Mouse (Mus musculus): Measurements from ENCODE around the gene Ehf. TPM values are rescaled to one million over a fixed set of nuclear protein-coding genes. Genes with fewer than 3 reads are reported as not detected.

Gene Ehf
- under 1 TPM; 0.36 to 0.48 TPM for total RNA-seq (2021)
- long read RNA-seq, experiment 1 = 0 reads
- long read RNA-seq, experiment 2, full-length matches to known transcripts = 1 of 1 reads
- long read RNA-seq, experiment 2, partial matches to known transcripts = 0 of 1 reads
- long read RNA-seq, experiment 2, other reads (novel, unspliced or antisense) = 0 of 1 reads

- DNase-seq = no peak
Observed at GRCm38 (mm10) chr2:103303132-103303531, at the start of gene Ehf. Gene Ehf (minus strand): TSS chr2:103303278.

- peak; percentile 60 for DNase-seq
Observed at GRCm38 (mm10) chr2:103347417-103347891, 44.4 kb upstream of the Ehf start.

DNA sequence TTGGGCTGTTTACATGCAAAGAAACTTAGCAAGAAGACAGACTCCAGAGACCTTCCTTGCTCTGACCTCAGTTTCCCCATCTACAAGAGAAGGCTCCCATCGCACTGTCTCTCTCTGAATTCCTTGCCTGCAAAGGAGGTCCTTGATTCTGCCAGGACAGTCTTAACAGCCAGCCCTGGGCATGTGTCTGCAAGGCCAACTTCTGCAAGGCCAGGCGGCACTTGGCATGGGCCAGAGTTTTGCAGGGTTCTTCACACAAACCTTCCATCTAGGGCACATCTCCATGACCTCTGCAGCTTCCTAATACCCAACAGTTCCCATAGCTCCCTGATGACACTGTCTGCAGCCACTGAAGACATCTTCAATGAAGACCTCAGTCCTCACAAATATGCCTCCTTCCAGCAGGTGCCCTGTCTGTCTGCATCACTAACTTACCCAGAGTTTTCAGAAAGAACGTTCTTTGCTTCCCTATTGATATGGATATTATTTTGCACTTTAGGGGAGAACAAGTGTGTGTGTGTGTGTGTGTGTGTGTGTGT lies 43.7 kb upstream of the Ehf start:
- peak; percentile 47 for DNase-seq

DNA sequence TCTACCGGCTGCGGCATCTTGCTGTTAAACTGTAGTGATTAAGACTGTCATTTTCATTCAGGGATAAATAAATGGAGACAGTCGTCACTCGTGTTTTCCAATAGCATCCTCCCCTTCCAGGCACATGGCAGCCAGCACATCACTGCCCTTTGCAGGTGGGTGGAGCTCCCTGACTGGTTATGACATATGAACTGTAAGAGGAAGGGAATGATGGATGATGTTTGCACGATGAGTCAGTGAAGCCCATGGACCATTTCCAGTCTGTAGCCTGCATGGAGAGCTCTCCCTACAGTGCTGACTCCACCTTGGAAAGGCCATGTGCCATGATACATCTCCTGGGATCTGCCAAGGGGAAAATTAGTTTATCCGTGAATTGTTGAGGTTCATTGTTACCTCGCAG lies 40.5 kb upstream of the Ehf start:
- peak; percentile 54 for DNase-seq

- DNase-seq = no peak
Observed at GRCm38 (mm10) chr2:103342123-103342522, 39.0 kb upstream of the Ehf start.

DNA sequence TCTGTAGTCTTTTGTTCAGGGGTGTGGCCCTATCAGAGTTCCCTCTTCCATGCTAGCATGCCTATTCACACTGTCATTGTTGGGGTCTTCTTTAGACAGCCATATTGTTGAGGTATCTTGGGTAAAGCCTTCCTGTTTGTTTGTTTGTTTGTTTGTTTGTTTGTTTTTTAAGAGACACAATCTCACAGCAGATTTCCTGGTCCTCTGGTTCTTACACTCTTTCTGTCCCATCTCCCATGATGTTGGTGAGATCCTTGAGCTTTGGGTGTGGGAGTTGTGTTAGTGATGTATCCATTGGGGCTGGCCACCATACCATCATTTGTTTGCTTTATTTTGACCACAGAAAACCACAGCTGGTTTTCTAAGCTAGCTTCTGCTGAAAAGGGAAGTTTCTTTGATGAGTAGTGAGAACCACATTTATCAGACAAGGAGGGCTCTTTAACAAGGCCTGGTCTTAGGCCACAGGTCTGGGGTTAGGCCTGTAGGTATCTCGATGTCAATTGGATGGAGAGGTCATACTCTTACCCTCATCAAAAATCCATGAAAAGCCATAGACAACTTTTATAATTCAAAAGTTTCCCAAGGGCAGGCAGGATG lies 38.4 kb upstream of the Ehf start:
- no peak for DNase-seq

DNA sequence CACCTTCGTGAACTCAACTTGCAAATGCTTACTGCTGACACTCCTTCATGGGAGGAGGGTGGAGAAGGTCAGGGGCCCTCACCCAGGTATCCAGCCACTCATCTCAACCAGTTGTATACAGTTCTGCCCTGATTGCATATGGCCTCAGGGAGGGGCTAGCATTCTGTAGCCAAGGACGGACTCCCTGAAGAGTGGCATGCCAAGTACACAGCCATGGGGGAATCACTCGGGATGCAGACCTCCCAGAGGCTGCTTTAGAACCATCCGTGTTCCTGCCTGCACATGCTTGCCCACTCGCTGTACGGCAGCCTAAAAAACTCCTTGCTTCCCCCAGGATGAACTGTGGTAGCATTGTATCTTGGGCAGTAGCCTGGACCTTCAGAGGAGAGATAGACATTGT lies 35.6 kb upstream of the Ehf start:
- no peak for DNase-seq

- no peak for DNase-seq
Observed at GRCm38 (mm10) chr2:103337370-103337769, 34.3 kb upstream of the Ehf start.

GRCm38 (mm10) chr2:103336621-103337020 lies 33.5 kb upstream of the Ehf start:
- DNase-seq = no peak

DNA sequence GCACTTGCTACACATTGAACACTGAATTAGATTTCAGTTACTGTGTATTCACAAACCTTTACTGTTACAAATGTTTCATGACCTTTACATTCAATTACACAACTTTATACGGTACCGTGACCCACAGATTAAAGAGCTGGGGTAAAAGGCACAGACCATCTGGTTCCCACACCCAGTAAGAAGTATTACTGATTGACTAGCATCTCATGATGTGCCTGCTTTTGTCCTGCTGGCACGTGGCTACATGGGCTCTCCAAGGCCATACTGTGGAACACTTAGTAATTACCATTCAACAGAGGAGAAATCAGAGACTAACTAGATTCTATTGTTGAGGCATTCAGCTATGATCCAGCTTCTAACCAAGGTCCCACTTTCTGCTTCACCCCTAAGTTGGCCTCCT lies 32.9 kb upstream of the Ehf start:
- DNase-seq = no peak

DNA sequence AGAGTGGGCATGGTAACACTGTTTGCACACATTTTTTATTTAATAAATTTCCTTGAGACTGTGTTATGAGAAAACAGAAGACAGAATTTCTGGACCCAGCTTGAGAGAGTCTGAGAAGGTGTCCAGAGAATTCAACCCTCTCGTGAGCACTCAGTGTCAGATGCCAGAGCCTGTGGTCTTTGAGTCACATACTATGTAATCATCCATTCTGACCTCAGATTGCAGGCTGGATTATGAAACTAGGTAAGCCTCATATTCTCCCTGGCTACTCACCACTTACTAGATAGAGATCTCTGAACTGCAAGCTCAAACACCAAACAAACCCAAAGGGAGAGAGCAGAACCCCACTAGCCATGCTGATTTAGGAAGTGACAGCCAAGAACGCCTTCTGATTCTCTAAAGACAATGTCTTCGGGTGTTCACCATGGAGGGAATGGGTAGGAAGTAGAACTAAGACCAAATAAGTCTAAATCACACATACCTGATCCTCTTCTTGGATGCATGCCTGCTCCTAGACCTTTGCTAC lies 28.7 kb upstream of the Ehf start:
- no peak for DNase-seq

GRCm38 (mm10) chr2:103328731-103329130 lies 25.7 kb upstream of the Ehf start:
- DNase-seq = no peak

DNA sequence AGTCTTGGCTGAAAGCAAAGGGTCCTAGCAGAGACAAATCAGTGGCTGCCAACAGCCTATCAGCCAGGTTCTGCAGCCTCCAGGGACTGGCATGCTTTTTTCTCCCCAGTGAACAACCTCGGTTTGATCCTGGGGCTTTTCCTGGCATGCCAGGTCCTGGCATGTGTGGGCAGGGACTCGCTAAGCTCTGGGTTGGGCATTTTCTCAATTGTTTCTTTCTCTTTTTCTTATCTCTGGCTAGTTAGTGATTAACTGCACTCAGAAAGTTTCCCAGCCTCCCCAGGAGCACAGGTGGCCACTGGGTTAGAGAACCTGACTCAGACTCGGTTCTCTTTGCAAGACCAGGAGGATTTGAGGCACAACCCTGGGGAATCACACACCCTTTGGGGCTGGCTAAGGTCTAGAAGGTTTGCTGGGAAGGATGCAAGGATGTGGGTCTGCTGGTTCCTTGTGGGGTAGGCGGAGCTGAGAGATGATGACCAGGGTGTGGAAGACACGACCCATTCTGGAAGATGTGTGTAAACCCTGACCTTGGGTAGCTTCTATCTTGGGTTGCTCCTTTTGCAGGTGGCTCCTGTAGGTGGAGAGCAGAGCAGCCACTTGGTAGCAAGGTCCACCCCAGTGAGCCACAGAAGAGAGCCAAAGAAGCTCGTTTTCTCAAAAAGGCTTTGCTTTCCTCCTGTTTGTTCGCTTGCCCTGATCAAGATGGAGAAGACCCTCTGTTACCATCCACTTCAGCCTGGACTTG lies 22.4 kb upstream of the Ehf start:
- DNase-seq = no peak

- DNase-seq = no peak
Observed at GRCm38 (mm10) chr2:103324320-103324719, 21.2 kb upstream of the Ehf start.

DNA sequence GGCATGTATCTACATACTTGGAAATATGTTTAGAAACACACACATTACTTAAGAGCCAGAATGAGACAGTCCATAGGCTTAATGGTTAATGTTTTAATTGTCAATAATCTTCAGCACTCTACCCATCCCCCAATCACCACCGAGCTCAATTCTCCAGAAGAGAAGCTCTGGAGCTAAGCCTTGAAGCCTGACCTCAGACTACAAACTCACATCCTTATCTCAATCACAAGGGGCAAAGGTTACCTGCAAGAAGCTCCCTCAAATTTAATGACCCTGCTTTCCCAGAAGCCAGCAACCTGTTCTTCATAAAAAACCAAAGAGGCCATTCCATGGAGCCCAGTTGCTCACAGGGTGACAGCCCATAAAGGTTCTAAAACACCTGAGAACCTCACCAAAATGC lies 19.1 kb upstream of the Ehf start:
- no peak for DNase-seq

DNA sequence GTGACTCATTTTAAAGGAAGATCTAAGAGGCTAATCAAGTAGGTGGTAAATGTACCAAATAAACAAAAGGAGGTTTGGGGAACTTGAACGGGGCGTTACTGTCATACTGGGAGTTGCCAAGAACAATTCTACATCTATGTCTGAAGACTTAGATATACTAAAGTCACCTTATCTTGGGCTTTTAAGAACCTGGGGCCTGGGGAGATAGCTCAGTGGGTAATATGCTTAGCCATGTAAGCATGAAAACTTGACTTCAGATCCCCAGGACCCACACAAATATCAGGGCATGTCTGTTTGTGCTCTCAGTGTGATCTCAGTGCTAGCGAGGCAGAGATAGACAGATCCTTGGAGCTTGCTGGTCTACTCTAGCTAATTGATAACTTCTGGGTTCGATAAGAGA lies 18.6 kb upstream of the Ehf start:
- no peak for DNase-seq

DNA sequence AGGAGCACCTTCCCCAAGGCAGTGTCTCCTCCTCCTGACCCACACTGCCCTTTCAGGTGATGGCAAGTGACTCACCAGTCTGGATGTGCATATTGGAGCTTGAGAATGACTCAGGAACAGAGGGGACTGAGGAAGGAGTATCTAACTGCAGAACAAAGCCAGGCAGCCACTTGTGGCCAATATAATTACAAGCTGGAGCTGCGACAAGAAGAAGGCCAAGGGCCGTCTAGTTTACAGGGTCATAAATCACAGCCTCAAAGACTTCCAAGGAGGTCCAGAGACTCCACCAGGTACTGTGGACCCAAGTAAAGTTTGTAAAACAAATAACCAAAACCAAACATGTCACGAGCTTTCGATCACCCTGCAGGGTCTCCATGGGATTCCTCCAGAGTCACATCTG lies 10.9 kb upstream of the Ehf start:
- no peak for DNase-seq

DNA sequence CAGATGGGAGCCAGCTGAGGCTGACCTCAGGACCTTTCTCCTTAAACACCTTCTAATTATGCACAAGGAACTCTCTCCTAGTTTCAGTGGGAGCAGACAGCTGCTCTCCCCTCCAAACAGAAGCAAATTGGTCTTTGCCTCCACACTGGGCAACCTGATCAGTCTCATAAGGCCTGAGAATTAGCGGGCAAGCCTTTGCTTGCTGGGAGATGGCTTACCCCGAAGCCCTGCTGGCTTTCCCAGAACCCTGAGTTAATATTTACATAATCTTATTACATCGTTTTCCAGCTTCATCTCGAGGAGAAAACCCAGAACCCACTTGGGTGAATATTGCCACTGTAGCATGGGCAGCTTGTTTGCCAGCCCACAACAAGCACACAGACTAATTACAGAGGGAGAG lies 9.6 kb upstream of the Ehf start:
- no peak for DNase-seq

DNA sequence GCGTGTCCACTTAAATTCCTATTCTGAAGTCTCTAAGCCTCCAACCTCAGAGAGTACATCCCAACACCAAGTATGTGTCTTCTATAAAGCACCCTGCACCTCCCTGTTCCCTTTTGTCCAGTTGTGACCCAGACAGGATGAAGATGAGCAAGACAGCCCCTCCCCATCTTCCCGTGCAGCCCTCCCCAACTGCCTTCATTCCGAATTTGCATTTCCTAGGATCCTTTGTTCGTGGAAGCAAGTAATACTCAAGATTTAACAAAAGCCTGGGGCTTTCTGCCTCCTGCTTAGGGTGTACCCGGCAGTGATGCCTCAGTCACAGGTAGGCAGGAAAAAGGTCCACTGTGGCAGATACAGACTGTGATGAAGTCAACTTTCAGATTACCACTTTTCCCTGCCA lies 7.6 kb upstream of the Ehf start:
- no peak for DNase-seq

- DNase-seq = no peak
Observed at GRCm38 (mm10) chr2:103306686-103307085, 3.6 kb upstream of the Ehf start.

GRCm38 (mm10) chr2:103302669-103303068 lies 409 bp downstream of the Ehf start:
- no peak for DNase-seq

GRCm38 (mm10) chr2:103298711-103299463 lies 4.2 kb downstream of the Ehf start:
- DNase-seq = no peak
